Mouse (Mus musculus) lung, postnatal 4 days (tissue): Measurements from ENCODE around the gene Wdr83.

Experiments used
- DNase-seq, 2 experiments: peaks; one replicate each; pipeline ENCODE4 v3.0.0; 2021

Wdr83 gene

GRCm38 (mm10) chr8:85076001-85076400 is 5.1 kb downstream of the Wdr83 start:
- peak in 1 of 2 experiments; percentile 65 for DNase-seq

- DNase-seq: no peak
These were observed 6.5 kb downstream of the Wdr83 start for GRCm38 (mm10) chr8:85074617-85075016.

GRCm38 (mm10) chr8:85074167-85074566 is 6.9 kb downstream of the Wdr83 start:
- DNase-seq: no peak

GRCm38 (mm10) chr8:85073041-85073612 is 8.0 kb downstream of the Wdr83 start:
- no peak for DNase-seq

GRCm38 (mm10) chr8:85072364-85072929 is 8.7 kb downstream of the Wdr83 start:
- DNase-seq: no peak

- DNase-seq: peak; percentile 93
These were observed 9.4 kb downstream of the Wdr83 start, which contains the start of gene Dhps for GRCm38 (mm10) chr8:85071514-85072281. Dhps (plus strand) TSS chr8:85071757.

GRCm38 (mm10) chr8:85071041-85071440 is 10.1 kb downstream of the Wdr83 start:
- DNase-seq: no peak

- no peak for DNase-seq
These were observed 13.1 kb downstream of the Wdr83 start, which contains the start of gene Gm5741 for GRCm38 (mm10) chr8:85067982-85068381. Gm5741 (minus strand) TSS chr8:85067982.

GRCm38 (mm10) chr8:85067155-85067554 is 14.0 kb downstream of the Wdr83 start:
- DNase-seq: no peak

- DNase-seq: no peak
These were observed 15.9 kb downstream of the Wdr83 start for GRCm38 (mm10) chr8:85065213-85065612.

- no peak for DNase-seq
These were observed 18.5 kb downstream of the Wdr83 start for GRCm38 (mm10) chr8:85062603-85063002.

GRCm38 (mm10) chr8:85059879-85060616 is 21.1 kb downstream of the Wdr83 start, which contains the start of gene Fbxw9:
Fbxw9 (plus strand) TSS chr8:85060055.
- peak; percentile 88 to 90 for DNase-seq

- no peak for DNase-seq
These were observed 23.7 kb downstream of the Wdr83 start for GRCm38 (mm10) chr8:85057367-85057766.

- DNase-seq: no peak
These were observed 37.5 kb downstream of the Wdr83 start for GRCm38 (mm10) chr8:85043619-85044018.

GRCm38 (mm10) chr8:85037681-85038531 is 43.2 kb downstream of the Wdr83 start:
- DNase-seq: peak; percentile 61 to 62

GRCm38 (mm10) chr8:85037366-85037680 is 43.8 kb downstream of the Wdr83 start:
- DNase-seq: no peak

GRCm38 (mm10) chr8:85036718-85037365 is 44.3 kb downstream of the Wdr83 start, which contains the start of gene Tnpo2:
Tnpo2 (plus strand) TSS chr8:85036915.
- DNase-seq: peak; percentile 90 to 95

- no peak for DNase-seq
These were observed 44.8 kb downstream of the Wdr83 start for GRCm38 (mm10) chr8:85036381-85036717.

GRCm38 (mm10) chr8:85035728-85036310 is 45.3 kb downstream of the Wdr83 start:
- peak; percentile 37 to 46 for DNase-seq

GRCm38 (mm10) chr8:85035165-85035727 is 45.9 kb downstream of the Wdr83 start:
- DNase-seq: no peak

GRCm38 (mm10) chr8:85034764-85035163 is 46.3 kb downstream of the Wdr83 start:
- DNase-seq: peak; percentile 81 to 85
